Mouse (Mus musculus): ENCODE measurements at regions not wholly inside any gene's neighbourhood (a gene's known extent, or its start where the extent isn't known, plus 50 kb on each side); places are given as distances from the start of the nearest gene placed in this dataset. TPM values are rescaled to one million over a fixed set of nuclear protein-coding genes. Genes with fewer than 3 reads are reported as not detected.

DNA sequence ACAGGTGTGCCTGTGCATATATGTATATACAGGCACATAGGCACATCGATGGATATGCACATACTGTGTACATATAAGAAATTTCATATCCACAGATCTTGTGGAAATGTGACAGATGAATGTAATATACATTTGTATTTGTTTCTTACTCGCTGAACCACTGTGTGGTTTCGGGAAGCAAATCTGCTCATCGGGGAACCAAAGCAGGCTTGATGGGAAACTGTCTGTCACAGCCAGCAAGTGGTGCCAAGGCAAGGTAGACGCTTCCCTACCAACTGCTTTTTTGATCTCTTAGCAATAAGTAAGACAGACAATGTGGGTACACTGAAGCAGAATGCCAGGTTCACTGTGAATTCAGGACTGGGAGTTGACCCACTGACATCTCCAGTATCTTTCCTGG lies 80.3 kb upstream of the Sdk1 start:
- no peak for ATAC-seq
- H3K4me3 ChIP-seq (ENCODE audit: low read depth, low read length), result no peak overlapping the region
- no peak overlapping the region for H3K27ac ChIP-seq (ENCODE audit: low read length)
- no peak overlapping the region for H3K4me2 ChIP-seq (ENCODE audit: low read length)
- no peaks in the 10 kb centered on the region; the same call in 1 of the 2 replicates for H3K4me1 ChIP-seq (ENCODE audit: control insufficient read depth, insufficient read depth, low read length)
- H3K36me3 ChIP-seq (ENCODE audit: control insufficient read depth, insufficient read depth, low read length), result no peaks in the 10 kb centered on the region
- WGBS, result 85% methylated on average over 5 of the region's 5 CpGs
- H3K27me3 ChIP-seq (ENCODE audit: control insufficient read depth, insufficient read depth, low read depth, low read length), result no peaks in the 10 kb centered on the region
- no peaks in the 10 kb centered on the region for H3K9me3 ChIP-seq (replicated peaks; ENCODE audit: control insufficient read depth, low read length, poor library complexity, severe bottlenecking)
- no peak overlapping the region for H3K9ac ChIP-seq (ENCODE audit: low read depth, low read length)

DNA sequence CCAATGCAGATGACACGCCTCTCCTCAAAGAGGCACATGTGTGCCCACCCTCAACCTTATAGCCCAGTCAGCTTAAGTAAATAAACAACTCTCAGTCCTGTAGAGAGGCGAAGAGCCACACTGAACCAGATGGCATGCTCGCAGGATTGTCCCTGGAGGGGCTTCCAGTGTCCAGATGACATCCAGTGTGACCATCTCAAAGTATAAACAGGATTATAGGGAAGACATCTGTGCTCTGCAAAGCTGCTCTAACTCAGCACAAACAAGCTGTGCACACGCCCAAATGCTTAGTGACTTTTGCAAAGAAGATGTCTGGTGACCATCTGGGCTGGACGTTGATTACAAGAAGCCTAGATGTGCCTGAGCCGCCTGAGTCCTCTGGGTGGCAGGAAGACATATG lies 58.8 kb upstream of the Sdk1 start:
- no peak overlapping the region for H3K4me3 ChIP-seq (ENCODE audit: low read depth, low read length)
- ATAC-seq, result no peak
- WGBS, result 51% methylated on average over 6 of the region's 6 CpGs

GRCm38 (mm10) chr5:141189033-141189432 lies 52.3 kb upstream of the Sdk1 start:
- Histone ChIP-seq H3K27me3 (ENCODE audit: control insufficient read depth, insufficient read depth, low read depth, low read length) (no peaks in the 10 kb centered on the region), H3K4me3 (ENCODE audit: low read depth, low read length) (no peak overlapping the region), H3K27ac (ENCODE audit: low read length) (no peak overlapping the region), H3K4me2 (ENCODE audit: low read length) (no peak overlapping the region), H3K4me1 (ENCODE audit: control insufficient read depth, insufficient read depth, low read length) (no peaks in the 10 kb centered on the region), H3K36me3 (ENCODE audit: control insufficient read depth, insufficient read depth, low read length) (no peaks in the 10 kb centered on the region), H3K9me3 (replicated peaks; ENCODE audit: control insufficient read depth, low read length, poor library complexity, severe bottlenecking) (no peaks in the 10 kb centered on the region), H3K9ac (ENCODE audit: low read depth, low read length) (no peak overlapping the region)
- WGBS, result 79% methylated on average over 2 of the region's 2 CpGs
- no peak for ATAC-seq

More for the DNA sequence above, 58.8 kb upstream of the Sdk1 start:
- H3K9ac ChIP-seq (ENCODE audit: low read depth, low read length), result no peak overlapping the region
- no peaks in the 10 kb centered on the region for H3K27me3 ChIP-seq (ENCODE audit: control insufficient read depth, insufficient read depth, low read depth, low read length)
- no peaks in the 10 kb centered on the region for H3K36me3 ChIP-seq (ENCODE audit: control insufficient read depth, insufficient read depth, low read length)
- no peaks in the 10 kb centered on the region for H3K9me3 ChIP-seq (replicated peaks; ENCODE audit: control insufficient read depth, low read length, poor library complexity, severe bottlenecking)
- H3K4me2 ChIP-seq (ENCODE audit: low read length), result no peak overlapping the region
- no peaks in the 10 kb centered on the region for H3K4me1 ChIP-seq (ENCODE audit: control insufficient read depth, insufficient read depth, low read length)
- no peak overlapping the region for H3K27ac ChIP-seq (ENCODE audit: low read length)

Small RNA genes lying in the stretch of these regions (microRNA-seq; reads per million reads assigned to microRNA genes)
- gene Gm26113, result not detected
